Mouse (Mus musculus) heart, embryonic 14.5 days (tissue): Measurements from ENCODE around the gene Gm49395. TPM values are rescaled to one million over a fixed set of nuclear protein-coding genes. Genes with fewer than 3 reads are reported as not detected.

Source experiments
- ATAC-seq: fragments of 200-750 bp; cut with Nextera tagmentation; 2 replicates; pipeline ENCODE4 v1.8.0; 2017; ENCODE audit warnings: low read depth, moderate TSS enrichment; ENCODE audit not compliant: insufficient number of reproducible peaks, insufficient read depth, low FRiP score
- H3K27ac ChIP-seq, 2 experiments: fragments of 200-500 bp in 1 of 2; fragments of 300-500 bp in 1 of 2; sonication (generic) in 1 of 2; replicated peaks in 1 of 2; 2 replicates each; pipeline ENCODE4 v1.5.1; 2012 to 2014; ENCODE audit warnings: low read depth in 2 of 2, low read length in 2 of 2, control low read depth in 1 of 2, mild to moderate bottlenecking in 1 of 2, mixed read lengths in 1 of 2; ENCODE audit not compliant: control insufficient read depth in 1 of 2, insufficient read depth in 1 of 2
- H3K27me3 ChIP-seq: fragments of 300-500 bp; sonication (generic); 2 replicates; pipeline ENCODE4 v1.6.1; 2014; ENCODE audit warnings: mild to moderate bottlenecking, low read length, control low read depth; ENCODE audit not compliant: control insufficient read depth, insufficient read depth
- H3K36me3 ChIP-seq: fragments of 300-500 bp; sonication (generic); 2 replicates; pipeline ENCODE4 v1.6.1; 2014; ENCODE audit warnings: mild to moderate bottlenecking, control low read depth, low read length, mixed read lengths; ENCODE audit not compliant: control insufficient read depth, insufficient read depth
- H3K4me1 ChIP-seq, 2 experiments: fragments of 200-500 bp in 1 of 2; fragments of 300-500 bp in 1 of 2; sonication (generic) in 1 of 2; 2 replicates each; pipeline ENCODE4 v1.6.1; 2012 to 2014; ENCODE audit warnings: low read length in 2 of 2, control low read depth in 1 of 2, mixed read lengths in 1 of 2; ENCODE audit not compliant: control insufficient read depth in 2 of 2, insufficient read depth in 2 of 2
- H3K4me2 ChIP-seq: fragments of 300-500 bp; sonication (generic); 2 replicates; pipeline ENCODE4 v1.6.1; 2014; ENCODE audit warnings: mild to moderate bottlenecking, low read length
- H3K4me3 ChIP-seq, 2 experiments: fragments of 200-500 bp in 1 of 2; fragments of 300-500 bp in 1 of 2; sonication (generic) in 1 of 2; 2 replicates each; pipeline ENCODE4 v1.5.1; 2012 to 2014; ENCODE audit warnings: low read length in 2 of 2, mild to moderate bottlenecking in 2 of 2, control low read depth in 1 of 2, low read depth in 1 of 2, moderate library complexity in 1 of 2; ENCODE audit not compliant: control insufficient read depth in 1 of 2, insufficient read depth in 1 of 2
- H3K9ac ChIP-seq: fragments of 300-500 bp; sonication (generic); 2 replicates; pipeline ENCODE4 v1.6.1; 2014; ENCODE audit warnings: mild to moderate bottlenecking, low read length
- H3K9me3 ChIP-seq: fragments of 300-500 bp; sonication (generic); 2 replicates; pipeline ENCODE4 v1.6.1; 2016; ENCODE audit warnings: low read length, control low read depth; ENCODE audit not compliant: control insufficient read depth
- WGBS: fragments of 180-500 bp; shearing (Covaris S2); extraction: QIAGEN DNeasy Blood & Tissue Kit; methylation state at CpG from one replicate; pipeline ENCODE4 v1.1.7; 2014; 5-methylcytosine and 5-hydroxymethylcytosine counted together
- polyA plus RNA-seq: library from polyadenylated mRNA; unstranded; fragments of >200 nt; fragmentation: Nextera tagmentation; extraction: Ambion mirVana; gene quantifications from 2 replicates; pipeline ENCODE4 v1.2.1, GENCODE M21; 2014

Gm49395 gene
- polyA plus RNA-seq, 1 experiment from 2014 or later: 8.4 TPM

DNA sequence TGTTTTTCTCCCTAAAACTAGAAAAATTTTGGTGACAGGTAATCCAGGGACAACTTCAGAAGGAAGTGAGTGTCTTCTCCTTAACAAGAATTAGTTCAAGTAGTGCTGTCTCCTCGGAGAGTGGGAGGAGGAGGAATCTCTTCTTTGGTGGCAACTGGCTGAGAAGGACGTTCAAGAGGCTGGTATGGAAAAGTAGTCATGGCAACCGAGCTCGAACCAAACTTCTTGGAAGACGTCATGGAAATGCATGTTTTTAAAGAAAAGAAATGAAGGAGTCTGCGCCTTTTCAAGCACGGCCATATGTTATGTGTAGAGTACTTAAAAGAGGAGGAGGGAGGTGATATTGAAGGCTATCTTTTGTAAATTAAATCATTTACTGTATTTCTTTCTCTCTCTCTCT is 49.2 kb downstream of the Gm49395 start:
- 81% methylated on average over 7 of the region's 7 CpGs for WGBS
- H3K4me2 ChIP-seq: no peak overlapping the region
- peaks cover 7% of the 10 kb centered on the region for H3K36me3 ChIP-seq

DNA sequence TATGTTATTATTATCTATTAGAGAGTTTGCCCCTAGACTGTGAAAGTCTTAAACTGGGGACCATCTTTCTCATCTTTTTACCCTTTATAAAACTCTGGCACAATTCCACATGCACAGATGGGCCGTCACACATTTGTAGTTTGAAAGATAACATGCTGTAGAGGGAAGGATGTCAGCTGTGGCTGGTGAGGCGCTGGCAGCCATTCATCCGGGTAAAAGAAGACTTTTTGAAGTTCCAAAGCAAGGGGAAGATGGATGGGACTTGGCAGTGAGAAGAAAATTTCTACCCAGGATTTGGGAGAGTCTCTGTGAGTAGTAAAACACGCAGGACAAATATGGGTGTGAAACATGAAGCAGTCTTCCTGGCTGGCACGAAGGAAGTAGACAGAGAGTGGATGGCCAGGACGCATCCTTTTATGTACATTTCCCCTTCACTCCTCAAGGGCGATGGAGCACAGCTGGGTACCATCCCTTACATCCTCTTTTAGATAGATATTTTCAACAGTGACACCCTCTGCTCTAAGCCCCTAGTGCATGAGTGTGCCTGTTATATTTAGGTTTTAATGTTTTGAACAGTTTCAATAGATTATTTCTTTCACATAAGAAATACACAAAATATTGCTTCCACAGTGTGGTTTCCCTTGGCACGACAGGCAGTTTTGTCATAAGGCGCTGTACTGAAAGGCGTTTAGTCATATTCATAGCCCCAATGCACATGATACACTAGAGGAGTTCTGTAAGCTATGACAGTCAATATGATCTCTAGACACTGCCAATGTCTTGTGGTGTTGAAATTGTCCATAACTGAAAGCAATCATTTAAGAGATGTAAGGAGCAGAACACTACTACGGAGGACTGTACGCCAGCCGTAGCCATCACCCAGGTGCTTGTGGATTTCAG is 50.8 kb downstream of the Gm49395 start:
- WGBS: 75% methylated on average over 13 of the region's 13 CpGs
- no peaks in the 10 kb centered on the region for H3K9me3 ChIP-seq
- H3K4me1 ChIP-seq: peaks cover 5 to 7% of the 10 kb centered on the region in 2 experiments; a peak in 2 of 4 replicates
- H3K4me3 ChIP-seq: no peak overlapping the region
- H3K36me3 ChIP-seq: peaks cover 7% of the 10 kb centered on the region
- ATAC-seq: no peak
- H3K27me3 ChIP-seq: no peaks in the 10 kb centered on the region
- no peak overlapping the region for H3K9ac ChIP-seq
- H3K4me2 ChIP-seq: no peak overlapping the region
- 0 out of 4 replicates have a peak overlapping the region, but pooled peaks of 1 of the 2 experiments have one; percentile 37 for H3K27ac ChIP-seq

More for the DNA sequence above, 49.2 kb downstream of the Gm49395 start:
- Histone ChIP-seq H3K4me1 (peaks cover 5 to 7% of the 10 kb centered on the region in 2 experiments; a peak in 2 of 4 replicates), H3K4me3 (no peak overlapping the region), H3K9me3 (no peaks in the 10 kb centered on the region), H3K27ac (no peak overlapping the region), H3K9ac (no peak overlapping the region), H3K27me3 (no peaks in the 10 kb centered on the region)
- no peak for ATAC-seq

DNA sequence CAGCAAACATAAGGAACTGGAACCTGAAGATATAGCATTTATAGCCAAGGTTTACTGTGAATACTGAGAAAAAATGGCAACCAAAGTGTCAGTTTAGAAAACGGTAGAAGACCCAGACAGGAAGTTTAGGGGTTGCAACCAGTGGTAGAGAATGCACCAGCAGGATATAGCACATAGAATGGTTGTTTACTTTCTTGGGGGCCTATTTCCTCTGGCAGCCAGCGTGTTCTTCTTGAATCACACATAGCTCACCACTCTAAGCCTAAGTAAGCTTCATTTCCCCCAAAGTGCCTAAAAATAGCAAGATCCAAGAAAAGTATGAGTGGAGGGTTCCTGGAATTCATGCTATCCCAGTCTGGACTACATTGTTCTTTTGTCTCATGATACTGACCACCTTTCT is 59.1 kb downstream of the Gm49395 start:
- no peak overlapping the region for H3K4me2 ChIP-seq
- no peak for ATAC-seq
- H3K4me3 ChIP-seq: no peak overlapping the region
- peaks cover 0 to 5% of the 10 kb centered on the region in 2 experiments; a peak in 1 of 4 replicates for H3K4me1 ChIP-seq
- H3K36me3 ChIP-seq: no peaks in the 10 kb centered on the region
- 21% methylated on average over 2 of the region's 2 CpGs for WGBS
- H3K27ac ChIP-seq: peak overlapping the region in 1 of 2 experiments; percentile 39; a peak in 1 of 4 replicates
- no peaks in the 10 kb centered on the region for H3K9me3 ChIP-seq
- H3K9ac ChIP-seq: no peak overlapping the region
- no peaks in the 10 kb centered on the region for H3K27me3 ChIP-seq

DNA sequence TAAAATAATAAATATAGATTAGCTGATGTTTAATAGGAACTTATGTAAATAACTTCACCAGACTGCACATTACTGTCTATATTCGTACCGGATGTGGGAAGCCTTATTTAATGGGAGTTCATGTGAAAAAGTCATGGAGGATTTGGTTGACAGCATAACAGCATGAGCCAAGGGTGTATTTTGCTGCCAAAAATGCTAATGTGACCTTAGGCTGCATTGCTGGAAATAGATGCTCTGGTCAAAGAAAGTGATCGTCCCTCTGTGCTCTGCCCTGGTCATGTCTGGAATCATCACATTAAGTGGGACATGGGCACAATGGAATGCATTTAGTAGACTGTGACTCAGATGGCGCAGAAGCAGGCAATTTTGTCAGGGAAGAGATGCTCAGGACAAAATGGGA is 64.4 kb downstream of the Gm49395 start:
- H3K4me3 ChIP-seq: no peak overlapping the region
- 78% methylated on average over 4 of the region's 4 CpGs for WGBS
- no peak for ATAC-seq
- H3K27ac ChIP-seq: 0 out of 4 replicates have a peak overlapping the region, but pooled peaks of 1 of the 2 experiments have one; percentile 19
- no peak overlapping the region for H3K9ac ChIP-seq
- peaks cover 5% of the 10 kb centered on the region; the same call in 1 of the 2 replicates for H3K36me3 ChIP-seq
- no peaks in the 10 kb centered on the region for H3K27me3 ChIP-seq
- H3K9me3 ChIP-seq: no peaks in the 10 kb centered on the region
- no peak overlapping the region for H3K4me2 ChIP-seq
- peaks cover 0 to 8% of the 10 kb centered on the region in 2 experiments; a peak in 2 of 4 replicates for H3K4me1 ChIP-seq

DNA sequence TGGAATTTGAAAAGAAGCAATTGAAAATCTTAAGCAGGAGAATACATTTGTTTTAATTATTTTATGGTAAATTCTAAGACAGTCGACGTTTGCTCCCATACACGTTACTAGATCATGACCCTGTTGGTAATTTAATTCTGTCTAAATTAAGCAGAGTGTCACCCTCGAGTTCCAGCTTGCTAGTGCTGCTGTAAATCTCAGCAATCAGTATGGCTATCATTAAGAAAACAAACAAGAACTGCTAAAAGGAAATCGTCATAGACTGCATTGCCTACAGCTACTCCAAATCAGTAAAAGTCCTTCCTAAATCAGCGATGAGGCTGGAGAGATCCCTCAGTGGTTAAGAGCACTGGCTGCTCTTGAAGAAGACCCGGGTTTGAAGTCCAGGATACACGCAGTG is 66.3 kb downstream of the Gm49395 start:
- no peaks in the 10 kb centered on the region for H3K9me3 ChIP-seq
- no peak overlapping the region for H3K27ac ChIP-seq
- H3K27me3 ChIP-seq: no peaks in the 10 kb centered on the region
- no peak overlapping the region for H3K4me3 ChIP-seq
- no peak overlapping the region for H3K9ac ChIP-seq
- peaks cover 2 to 22% of the 10 kb centered on the region in 2 experiments; a peak in 3 of 4 replicates for H3K4me1 ChIP-seq
- ATAC-seq: no peak
- H3K4me2 ChIP-seq: no peak overlapping the region
- 44% methylated on average over 8 of the region's 8 CpGs for WGBS
- peaks cover 5% of the 10 kb centered on the region; the same call in 1 of the 2 replicates for H3K36me3 ChIP-seq

DNA sequence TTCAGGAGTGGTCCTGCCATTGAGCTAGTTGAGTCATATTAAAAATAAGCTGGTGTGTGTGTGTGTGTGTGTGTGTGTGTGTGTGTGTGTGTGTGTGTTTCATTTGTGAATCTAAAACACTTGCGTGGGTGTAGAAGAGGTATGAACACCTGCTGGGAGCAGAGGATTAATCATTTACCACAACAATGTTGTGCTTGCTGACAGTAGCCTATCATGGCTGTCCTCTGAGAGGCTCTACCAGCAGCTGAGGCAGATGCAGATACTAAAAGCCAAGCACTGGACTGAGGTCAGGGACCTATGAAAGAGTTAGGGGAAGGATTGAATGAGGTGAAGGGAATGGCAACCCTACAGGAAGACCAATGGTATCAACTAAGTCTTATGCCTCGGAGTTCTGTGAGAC is 68.6 kb downstream of the Gm49395 start:
- ATAC-seq: no peak
- Histone ChIP-seq H3K4me1 (peaks cover 2 to 22% of the 10 kb centered on the region in 2 experiments; a peak in 3 of 4 replicates), H3K9me3 (no peaks in the 10 kb centered on the region), H3K27me3 (no peaks in the 10 kb centered on the region), H3K9ac (no peak overlapping the region), H3K4me2 (no peak overlapping the region), H3K4me3 (no peak overlapping the region), H3K27ac (no peak overlapping the region), H3K36me3 (peaks cover 9% of the 10 kb centered on the region)
- 94% methylated on average over 2 of the region's 2 CpGs for WGBS

DNA sequence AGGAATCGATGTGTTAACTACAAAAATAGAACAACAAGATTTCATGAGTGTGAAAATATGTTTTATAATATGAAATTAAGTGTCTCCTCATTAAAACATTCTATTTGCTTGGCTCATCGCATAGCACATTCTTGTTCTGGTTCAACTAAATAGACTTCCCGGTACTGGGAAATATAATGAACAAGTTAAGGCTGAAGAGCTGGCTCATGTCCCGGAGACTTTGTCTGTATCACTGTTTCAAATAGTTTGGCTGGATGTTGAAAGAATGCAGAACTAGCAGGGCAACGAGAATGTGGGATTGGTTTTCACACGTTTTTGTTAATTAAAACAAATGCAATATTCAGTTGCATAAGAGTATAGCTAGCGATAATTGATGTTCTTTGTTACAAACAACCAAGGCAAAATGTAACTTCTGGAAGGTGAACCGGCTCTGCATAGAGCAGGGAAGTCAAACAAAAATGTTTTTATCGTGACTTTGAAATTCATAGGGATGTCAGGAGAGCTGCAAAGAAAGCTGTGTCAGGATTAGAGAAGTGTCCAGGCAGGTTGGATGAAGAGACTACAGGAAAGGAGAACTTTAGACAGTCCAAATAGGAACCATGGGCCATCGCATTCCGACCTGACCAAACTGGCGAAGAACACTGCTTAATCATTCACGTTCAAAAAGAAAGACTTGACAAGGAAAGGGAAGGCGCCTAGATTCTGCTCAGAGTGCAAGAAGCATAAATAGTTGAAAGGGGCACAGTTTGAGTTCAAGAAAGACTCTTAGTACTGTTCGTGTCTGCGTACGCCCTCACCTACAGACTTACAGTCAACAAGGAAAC is 70.3 kb downstream of the Gm49395 start:
- Histone ChIP-seq H3K9ac (no peak overlapping the region), H3K27ac (peak overlapping the region; percentile 45 to 79; a peak in 3 of 4 replicates), H3K9me3 (no peaks in the 10 kb centered on the region), H3K4me3 (no peak overlapping the region), H3K4me2 (0 out of 2 replicates have a peak overlapping the region, but pooled peaks have one; percentile 6), H3K4me1 (peaks cover 2 to 22% of the 10 kb centered on the region in 2 experiments; a peak in 3 of 4 replicates), H3K36me3 (peaks cover 9% of the 10 kb centered on the region), H3K27me3 (no peaks in the 10 kb centered on the region)
- ATAC-seq: no peak
- 62% methylated on average over 17 of the region's 17 CpGs for WGBS
